12 mouse cellular contexts compared by ENCODE assay signal in genomic region chr3:85311176-85311575, GRCm38 (mm10).
"Had no signal": no experiment of that assay in that cellular context is flagged by ENCODE, and none has a peak within 500 bp of the region (broad histone marks: within the 10 kb centered on the region; RNA-seq: fewer than 3 reads in every experiment).

No protein-coding gene starts in this region.

- H3K27ac ChIP-seq: limb, embryonic 10.5 days; liver, embryonic 15.5 days; midbrain, embryonic 10.5 days; neural tube, embryonic 15.5 days; stomach, postnatal 0 days had no signal

- DNase-seq: kidney, postnatal 10 days; kidney, postnatal 4 days; lung, adult 2 months; lung, postnatal 4 days; midbrain, embryonic 14.5 days; thymus, postnatal 4 days had no signal

- H3K4me3 ChIP-seq: limb, embryonic 10.5 days; liver, embryonic 15.5 days; midbrain, embryonic 10.5 days; myocyte; neural tube, embryonic 15.5 days had no signal

- H3K4me1 ChIP-seq: liver, embryonic 15.5 days had no signal
